Mouse (Mus musculus): Measurements from ENCODE around the gene Dock6. TPM values are rescaled to one million over a fixed set of nuclear protein-coding genes. Genes with fewer than 3 reads are reported as not detected.

Gene Dock6
- total RNA-seq, 1 experiment from 2014 or later: 46.0 TPM

GRCm38 (mm10) chr9:21846755-21847341, 5.6 kb downstream of the Dock6 start:
- DNase-seq: peak; percentile 40

- no peak for DNase-seq
These were observed 6.9 kb downstream of the Dock6 start for GRCm38 (mm10) chr9:21845381-21846080.

GRCm38 (mm10) chr9:21843086-21843485, 9.3 kb downstream of the Dock6 start:
- no peak for DNase-seq

- no peak for DNase-seq
These were observed 10.0 kb downstream of the Dock6 start for GRCm38 (mm10) chr9:21842391-21842790.

- DNase-seq: no peak
These were observed 11.1 kb downstream of the Dock6 start for GRCm38 (mm10) chr9:21841340-21841739.

GRCm38 (mm10) chr9:21840115-21840787, 12.2 kb downstream of the Dock6 start:
- peak; percentile 45 for DNase-seq

GRCm38 (mm10) chr9:21837690-21838089, 14.7 kb downstream of the Dock6 start:
- no peak for DNase-seq

- DNase-seq: peak; percentile 76
These were observed 17.1 kb downstream of the Dock6 start, which contains the start of gene Angptl8 for GRCm38 (mm10) chr9:21835258-21835912. Gene Angptl8, plus strand, starts transcription at chr9:21835510.

GRCm38 (mm10) chr9:21831558-21832240, 20.7 kb downstream of the Dock6 start:
- DNase-seq: peak; percentile 53

GRCm38 (mm10) chr9:21830936-21831335, 21.5 kb downstream of the Dock6 start:
- peak; percentile 47 for DNase-seq

GRCm38 (mm10) chr9:21830461-21830850, 22.0 kb downstream of the Dock6 start:
- no peak for DNase-seq

GRCm38 (mm10) chr9:21829834-21830460, 22.5 kb downstream of the Dock6 start:
- DNase-seq: no peak

- DNase-seq: no peak
These were observed 28.1 kb downstream of the Dock6 start for GRCm38 (mm10) chr9:21824366-21824765.

GRCm38 (mm10) chr9:21823957-21824356, 28.5 kb downstream of the Dock6 start:
- DNase-seq: no peak

- no peak for DNase-seq
These were observed 29.7 kb downstream of the Dock6 start for GRCm38 (mm10) chr9:21822686-21823085.

- DNase-seq: no peak
These were observed 32.3 kb downstream of the Dock6 start for GRCm38 (mm10) chr9:21820183-21820582.

- no peak for DNase-seq
These were observed 33.2 kb downstream of the Dock6 start for GRCm38 (mm10) chr9:21819181-21819729.

- DNase-seq: no peak
These were observed 33.9 kb downstream of the Dock6 start for GRCm38 (mm10) chr9:21818561-21818960.

- DNase-seq: no peak
These were observed 34.3 kb downstream of the Dock6 start for GRCm38 (mm10) chr9:21818125-21818524.

GRCm38 (mm10) chr9:21816716-21817305, 35.6 kb downstream of the Dock6 start:
- no peak for DNase-seq

GRCm38 (mm10) chr9:21811170-21811569, 41.3 kb downstream of the Dock6 start:
- DNase-seq: no peak

All from adrenal gland, postnatal 25 days (tissue).